Mouse (Mus musculus) midbrain, embryonic 15.5 days (tissue): ENCODE results near the gene Bmyc. TPM values are rescaled to one million over a fixed set of nuclear protein-coding genes. Genes with fewer than 3 reads are reported as not detected.

Experiments
- ATAC-seq: fragments of 200-750 bp; cut with Nextera tagmentation; replicated peaks from 2 replicates; pipeline ENCODE4 v1.8.0; 2017; ENCODE audit warnings: moderate TSS enrichment
- H3K27ac ChIP-seq: fragments of 300-500 bp; sonication (generic); 2 replicates; pipeline ENCODE4 v1.5.1; 2015; ENCODE audit warnings: mild to moderate bottlenecking, inconsistent platforms
- H3K27me3 ChIP-seq: fragments of 300-500 bp; sonication (generic); replicated peaks from 2 replicates; pipeline ENCODE4 v1.6.1; 2015; ENCODE audit warnings: inconsistent platforms
- H3K36me3 ChIP-seq: fragments of 300-500 bp; sonication (generic); replicated peaks from 2 replicates; pipeline ENCODE4 v1.6.1; 2015; ENCODE audit warnings: inconsistent platforms
- H3K4me1 ChIP-seq: fragments of 300-500 bp; sonication (generic); 2 replicates; pipeline ENCODE4 v1.6.1; 2015; ENCODE audit warnings: inconsistent platforms
- H3K4me2 ChIP-seq: fragments of 300-500 bp; sonication (generic); 2 replicates; pipeline ENCODE4 v1.6.1; 2015; ENCODE audit warnings: inconsistent platforms, mild to moderate bottlenecking, moderate library complexity
- H3K4me3 ChIP-seq: fragments of 300-500 bp; sonication (generic); 2 replicates; pipeline ENCODE4 v1.5.1; 2015; ENCODE audit warnings: mild to moderate bottlenecking, inconsistent platforms
- H3K9ac ChIP-seq: fragments of 300-500 bp; sonication (generic); 2 replicates; pipeline ENCODE4 v1.6.1; 2015; ENCODE audit warnings: mild to moderate bottlenecking, inconsistent platforms
- H3K9me3 ChIP-seq: fragments of 300-500 bp; sonication (generic); 2 replicates; pipeline ENCODE4 v1.6.1; 2016; ENCODE audit warnings: inconsistent platforms
- WGBS: fragments of 180-500 bp; shearing (Covaris S2); methylation state at CpG from one replicate; pipeline ENCODE4 v1.1.7; 2015; ENCODE audit warnings: mixed read lengths; 5-methylcytosine and 5-hydroxymethylcytosine counted together
- polyA plus RNA-seq: library from polyadenylated mRNA; unstranded; fragments of >200 nt; fragmentation: Nextera tagmentation; extraction: Ambion mirVana; gene quantifications from 2 replicates; pipeline ENCODE4 v1.2.1, GENCODE M21; 2015

Gene Bmyc
- 139 and 143 TPM in 2 replicates for polyA plus RNA-seq

GRCm38 (mm10) chr2:25706643-25707481 is at the start of gene Bmyc:
Gene Bmyc (plus strand): TSS chr2:25706739.
- no peaks in the 10 kb centered on the region for H3K36me3 ChIP-seq
- no peaks in the 10 kb centered on the region for H3K9me3 ChIP-seq
- H3K4me2 ChIP-seq = peak within 1 kb of the TSS; percentile 88
- under 1% methylated on average over 78 of the region's 78 CpGs for WGBS
- peak; percentile 97 for ATAC-seq
- peak within 1 kb of the TSS; percentile 61 for H3K4me3 ChIP-seq
- no peaks in the 10 kb centered on the region for H3K27me3 ChIP-seq
- H3K27ac ChIP-seq = peak within 1 kb of the TSS; percentile 88
- H3K9ac ChIP-seq = peak within 1 kb of the TSS; percentile 88
- peaks cover 22% of the 10 kb centered on the region for H3K4me1 ChIP-seq

DNA sequence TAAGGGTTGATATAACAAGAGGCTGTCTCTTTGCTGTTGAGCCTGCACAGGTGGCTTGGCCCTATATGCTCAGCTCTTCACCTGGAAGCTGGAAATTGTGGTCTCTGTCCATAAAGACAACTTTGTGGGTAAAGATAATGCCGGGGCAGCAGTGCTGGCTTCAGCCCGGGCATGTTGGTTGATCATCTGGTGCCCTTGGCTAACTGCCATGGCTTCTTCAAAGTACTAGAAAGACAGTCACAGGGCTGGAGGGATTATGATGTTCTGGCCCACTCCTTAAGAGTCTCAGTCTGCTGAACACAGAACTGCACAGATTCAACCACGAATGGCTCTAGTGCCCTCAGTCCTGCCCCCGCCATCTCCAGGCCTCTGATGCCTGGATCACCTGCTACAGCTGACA is 49.3 kb upstream of the Bmyc start:
- Histone ChIP-seq H3K9me3 (no peaks in the 10 kb centered on the region), H3K27me3 (no peaks in the 10 kb centered on the region), H3K36me3 (no peaks in the 10 kb centered on the region), H3K4me2 (no peak overlapping the region), H3K9ac (no peak overlapping the region), H3K27ac (no peak overlapping the region), H3K4me1 (no peaks in the 10 kb centered on the region), H3K4me3 (no peak overlapping the region)
- ATAC-seq = no peak
- 81% methylated on average over 4 of the region's 4 CpGs for WGBS

GRCm38 (mm10) chr2:25657652-25658051 is 48.9 kb upstream of the Bmyc start, which contains the start of gene Lcn5:
Gene Lcn5 (plus strand): TSS chr2:25657952.
- H3K4me3 ChIP-seq = no peak within 1 kb of the TSS
- ATAC-seq = no peak
- H3K4me2 ChIP-seq = no peak within 1 kb of the TSS
- H3K9ac ChIP-seq = no peak within 1 kb of the TSS
- no peaks in the 10 kb centered on the region for H3K27me3 ChIP-seq
- no peaks in the 10 kb centered on the region for H3K36me3 ChIP-seq
- H3K9me3 ChIP-seq = no peaks in the 10 kb centered on the region
- H3K4me1 ChIP-seq = no peaks in the 10 kb centered on the region
- no peak within 1 kb of the TSS for H3K27ac ChIP-seq

GRCm38 (mm10) chr2:25660279-25660678 is 46.3 kb upstream of the Bmyc start:
- no peaks in the 10 kb centered on the region for H3K36me3 ChIP-seq
- H3K27me3 ChIP-seq = no peaks in the 10 kb centered on the region
- no peak overlapping the region for H3K27ac ChIP-seq
- no peak overlapping the region for H3K4me2 ChIP-seq
- H3K9me3 ChIP-seq = no peaks in the 10 kb centered on the region
- 92% methylated on average over 8 of the region's 8 CpGs for whole genome bisulfite sequencing
- ATAC-seq = no peak
- H3K4me1 ChIP-seq = no peaks in the 10 kb centered on the region
- no peak overlapping the region for H3K4me3 ChIP-seq
- no peak overlapping the region for H3K9ac ChIP-seq

DNA sequence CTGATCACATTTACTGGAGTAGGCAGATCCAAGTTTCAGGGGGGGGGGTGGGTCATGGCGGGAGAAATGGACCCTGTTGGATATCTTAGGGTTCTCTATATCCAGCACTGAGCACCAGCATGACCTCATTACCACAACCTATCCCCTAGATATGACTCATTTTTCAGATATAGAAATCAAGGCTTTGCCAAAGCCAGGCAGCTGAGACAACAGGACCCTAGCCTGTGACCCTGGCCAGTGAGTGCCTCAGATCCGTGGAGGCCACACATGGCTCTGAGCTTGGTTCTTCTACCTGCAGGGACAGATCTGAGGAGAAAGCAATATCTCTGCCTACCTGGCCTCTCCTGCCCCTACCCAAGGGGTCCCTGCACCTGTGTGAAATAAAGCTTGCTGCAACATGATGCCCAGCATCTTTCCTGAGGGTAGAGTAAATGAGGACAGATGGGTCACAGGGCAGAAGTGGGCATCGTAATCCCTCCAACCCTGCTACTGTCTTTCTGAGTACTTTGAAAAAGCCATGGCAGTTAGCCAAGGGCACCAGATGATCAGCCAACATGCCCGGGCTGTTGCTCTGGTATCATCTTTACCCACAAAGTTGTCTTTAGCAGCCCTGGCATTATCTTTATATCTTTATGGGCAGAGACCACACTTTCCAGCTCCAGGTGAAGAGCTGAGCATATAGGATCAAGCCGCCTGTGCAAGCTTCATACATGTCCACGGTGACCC is 45.1 kb upstream of the Bmyc start:
- Histone ChIP-seq H3K27me3 (no peaks in the 10 kb centered on the region), H3K4me1 (no peaks in the 10 kb centered on the region), H3K4me2 (no peak overlapping the region), H3K9me3 (no peaks in the 10 kb centered on the region), H3K27ac (no peak overlapping the region), H3K4me3 (no peak overlapping the region), H3K36me3 (no peaks in the 10 kb centered on the region), H3K9ac (no peak overlapping the region)
- 91% methylated on average over 6 of the region's 6 CpGs for WGBS
- ATAC-seq = no peak

DNA sequence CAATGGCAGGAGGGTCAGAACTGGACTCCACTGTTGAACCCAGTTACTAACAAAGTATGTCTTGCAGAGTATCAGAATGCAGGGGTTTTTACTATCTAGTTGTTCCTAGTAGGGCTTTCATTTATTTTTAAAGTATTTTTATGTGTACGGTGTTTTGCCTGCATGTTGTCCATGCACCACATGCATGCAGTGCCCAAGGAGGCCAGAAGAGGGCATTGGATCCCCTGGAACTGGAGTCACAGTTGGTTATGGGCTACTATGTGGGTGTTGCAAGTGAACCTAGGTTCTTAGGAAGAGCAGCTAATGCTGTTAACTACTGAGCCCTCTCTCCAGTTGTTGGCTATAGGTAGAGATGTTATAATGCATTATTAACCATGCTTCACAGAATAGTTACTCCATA is 43.0 kb upstream of the Bmyc start:
- Histone ChIP-seq H3K9ac (no peak overlapping the region), H3K27me3 (no peaks in the 10 kb centered on the region), H3K36me3 (no peaks in the 10 kb centered on the region), H3K4me1 (no peaks in the 10 kb centered on the region), H3K4me3 (no peak overlapping the region), H3K4me2 (no peak overlapping the region), H3K9me3 (no peaks in the 10 kb centered on the region), H3K27ac (no peak overlapping the region)
- ATAC-seq = no peak
- 60% methylated on average over 1 of the region's 1 CpGs for WGBS

DNA sequence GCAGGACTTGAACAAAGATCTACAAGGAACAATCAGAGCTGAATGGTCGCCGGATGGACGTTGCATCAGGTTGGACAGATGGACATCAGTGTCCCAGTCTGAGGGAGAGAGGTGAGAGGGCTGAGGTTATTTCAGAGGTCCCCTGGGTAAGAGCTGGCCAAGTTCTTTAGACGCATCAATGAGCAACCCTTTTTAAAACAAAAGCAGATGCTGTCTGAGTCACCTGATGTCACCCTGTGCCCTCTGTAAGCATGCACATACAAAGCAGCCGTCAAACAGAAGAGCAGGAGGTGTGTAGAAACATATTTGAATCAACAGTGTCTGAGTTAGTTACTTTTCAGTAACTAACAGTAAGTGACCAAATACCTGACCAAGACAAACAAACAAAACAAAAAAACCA is 42.4 kb upstream of the Bmyc start:
- Histone ChIP-seq H3K36me3 (no peaks in the 10 kb centered on the region), H3K4me3 (no peak overlapping the region), H3K4me2 (no peak overlapping the region), H3K27me3 (no peaks in the 10 kb centered on the region), H3K4me1 (no peaks in the 10 kb centered on the region), H3K9ac (no peak overlapping the region), H3K27ac (no peak overlapping the region), H3K9me3 (no peaks in the 10 kb centered on the region)
- WGBS = 84% methylated on average over 5 of the region's 5 CpGs
- no peak for ATAC-seq

GRCm38 (mm10) chr2:25666516-25666915 is 40.0 kb upstream of the Bmyc start:
- WGBS = 70% methylated on average over 1 of the region's 1 CpGs
- H3K36me3 ChIP-seq = no peaks in the 10 kb centered on the region
- no peak overlapping the region for H3K27ac ChIP-seq
- no peak for ATAC-seq
- H3K4me3 ChIP-seq = no peak overlapping the region
- H3K9me3 ChIP-seq = no peaks in the 10 kb centered on the region
- no peaks in the 10 kb centered on the region for H3K27me3 ChIP-seq
- no peaks in the 10 kb centered on the region for H3K4me1 ChIP-seq
- H3K4me2 ChIP-seq = no peak overlapping the region
- no peak overlapping the region for H3K9ac ChIP-seq

- Histone ChIP-seq H3K9ac (no peak within 1 kb of the TSS), H3K4me1 (no peaks in the 10 kb centered on the region), H3K4me3 (no peak within 1 kb of the TSS), H3K9me3 (no peaks in the 10 kb centered on the region), H3K27me3 (no peaks in the 10 kb centered on the region), H3K4me2 (no peak within 1 kb of the TSS), H3K27ac (no peak within 1 kb of the TSS), H3K36me3 (no peaks in the 10 kb centered on the region)
- 94% methylated on average over 3 of the region's 3 CpGs for WGBS
- ATAC-seq = no peak
These were observed 30.1 kb upstream of the Bmyc start, which contains the start of gene Lcn6 for GRCm38 (mm10) chr2:25676486-25676885. Gene Lcn6 (plus strand): TSS chr2:25676786.

GRCm38 (mm10) chr2:25679559-25679958 is 27.0 kb upstream of the Bmyc start:
- Histone ChIP-seq H3K36me3 (no peaks in the 10 kb centered on the region), H3K27me3 (no peaks in the 10 kb centered on the region), H3K4me3 (no peak overlapping the region), H3K9me3 (no peaks in the 10 kb centered on the region), H3K4me2 (no peak overlapping the region), H3K4me1 (no peaks in the 10 kb centered on the region), H3K27ac (no peak overlapping the region), H3K9ac (no peak overlapping the region)
- ATAC-seq = no peak
- 87% methylated on average over 6 of the region's 6 CpGs for WGBS

- H3K9ac ChIP-seq = no peak within 1 kb of the TSS
- whole genome bisulfite sequencing = 64% methylated on average over 2 of the region's 2 CpGs
- no peak for ATAC-seq
- H3K4me2 ChIP-seq = no peak within 1 kb of the TSS
- no peak within 1 kb of the TSS for H3K27ac ChIP-seq
- H3K4me3 ChIP-seq = no peak within 1 kb of the TSS
- no peaks in the 10 kb centered on the region for H3K9me3 ChIP-seq
- no peaks in the 10 kb centered on the region for H3K4me1 ChIP-seq
- no peaks in the 10 kb centered on the region for H3K27me3 ChIP-seq
- no peaks in the 10 kb centered on the region for H3K36me3 ChIP-seq
These were observed 24.1 kb upstream of the Bmyc start, which contains the start of gene Lcn10 for GRCm38 (mm10) chr2:25682426-25682825. Gene Lcn10 (plus strand): TSS chr2:25682726.

- no peak overlapping the region for H3K4me2 ChIP-seq
- H3K27ac ChIP-seq = no peak overlapping the region
- no peaks in the 10 kb centered on the region for H3K9me3 ChIP-seq
- H3K4me3 ChIP-seq = no peak overlapping the region
- no peak overlapping the region for H3K9ac ChIP-seq
- no peak for ATAC-seq
- WGBS = 67% methylated on average over 4 of the region's 4 CpGs
- H3K27me3 ChIP-seq = no peaks in the 10 kb centered on the region
- H3K36me3 ChIP-seq = no peaks in the 10 kb centered on the region
- no peaks in the 10 kb centered on the region for H3K4me1 ChIP-seq
These were observed 19.6 kb upstream of the Bmyc start for GRCm38 (mm10) chr2:25686941-25687340.
